Mouse (Mus musculus) fibroblast of lung, adult 2 months (primary cell): ENCODE data around the gene Mapk8ip1.

Experiments used
- DNase-seq: peaks from one replicate; pipeline ENCODE4 v3.0.0-alpha.2; 2011; ENCODE audit warnings: low read depth

Mapk8ip1 gene

DNA sequence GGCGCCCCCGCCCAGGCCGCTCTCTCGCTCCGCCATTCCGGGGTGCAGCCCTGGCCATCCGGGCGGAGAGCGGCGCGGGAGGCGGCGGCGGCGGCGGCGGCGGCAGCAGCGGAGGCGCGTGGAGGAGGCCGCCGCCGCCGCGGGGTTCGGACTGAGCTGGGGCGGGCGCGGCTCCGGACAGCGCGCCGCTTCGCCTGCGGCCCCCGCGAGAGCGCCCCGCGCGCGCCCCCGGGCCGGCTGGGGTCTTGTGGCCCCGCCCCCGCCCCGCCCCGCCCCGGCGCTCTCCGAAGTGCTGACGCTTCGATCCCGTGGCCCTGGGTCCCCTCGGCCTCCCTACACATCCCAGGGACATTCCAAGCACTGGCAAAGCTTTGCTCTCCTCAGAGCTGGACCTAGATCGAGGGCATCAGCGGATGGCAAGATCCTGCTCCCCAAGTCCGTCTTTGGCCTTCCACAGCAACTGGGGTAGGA is at the start of gene Mapk8ip1:
Gene Mapk8ip1 (minus strand): TSS at position 173 of the 471 bp plus-strand sequence.
- DNase-seq = no peak

- no peak for DNase-seq
These were observed 46.2 kb upstream of the Mapk8ip1 start for GRCm38 (mm10) chr2:92447121-92447740.

- no peak for DNase-seq
These were observed 45.6 kb upstream of the Mapk8ip1 start for GRCm38 (mm10) chr2:92446656-92447055.

- DNase-seq = no peak
These were observed 44.8 kb upstream of the Mapk8ip1 start for GRCm38 (mm10) chr2:92445890-92446289.

DNA sequence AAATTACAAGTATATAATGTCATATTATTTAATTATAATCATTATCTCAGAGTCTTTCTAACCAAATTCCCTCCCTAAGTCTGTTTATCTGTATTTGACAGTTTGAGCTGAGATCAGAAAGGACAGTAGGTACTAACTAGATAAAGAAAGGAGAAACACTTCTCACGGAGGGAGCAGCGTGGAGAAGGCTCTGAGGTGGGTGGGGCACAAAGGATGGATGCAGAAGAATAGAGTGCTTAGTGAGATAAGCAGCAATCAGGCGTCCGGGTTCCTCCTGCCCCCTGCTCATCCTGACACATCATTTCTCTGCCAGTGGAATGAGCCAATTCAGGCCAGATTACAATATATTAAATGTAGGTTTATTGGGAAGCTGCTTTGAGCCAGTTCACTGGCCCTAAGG is 43.3 kb upstream of the Mapk8ip1 start:
- no peak for DNase-seq

- no peak for DNase-seq
These were observed 42.2 kb upstream of the Mapk8ip1 start for GRCm38 (mm10) chr2:92443313-92443712.

DNA sequence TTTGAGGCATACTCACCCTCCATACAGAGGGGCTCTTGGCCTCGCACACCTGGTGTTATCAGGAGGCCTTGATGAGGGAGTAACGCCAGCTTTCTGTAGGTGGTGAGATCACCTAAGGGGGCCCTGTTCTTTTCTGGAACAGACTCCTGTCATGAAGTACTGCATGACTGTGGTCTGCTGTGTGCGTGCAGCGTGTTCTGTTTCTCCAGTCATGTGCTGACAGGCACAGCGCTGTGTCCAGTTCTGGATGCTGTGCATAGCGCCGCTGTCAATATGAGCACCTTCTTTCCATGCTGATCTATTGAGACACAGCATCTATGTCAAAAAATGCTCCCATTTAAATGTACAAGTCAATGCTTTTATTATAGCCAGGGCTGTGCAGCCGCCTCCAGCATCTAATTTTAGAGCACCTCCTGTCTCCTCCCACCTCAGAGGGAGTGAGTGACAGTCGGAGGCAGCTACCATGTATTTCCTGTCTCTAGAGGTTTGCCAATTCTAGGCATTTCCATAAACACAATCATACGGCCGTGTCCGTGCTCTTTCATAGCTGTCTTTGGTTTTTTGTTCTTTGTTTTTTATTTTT is 41.4 kb upstream of the Mapk8ip1 start:
- no peak for DNase-seq

DNA sequence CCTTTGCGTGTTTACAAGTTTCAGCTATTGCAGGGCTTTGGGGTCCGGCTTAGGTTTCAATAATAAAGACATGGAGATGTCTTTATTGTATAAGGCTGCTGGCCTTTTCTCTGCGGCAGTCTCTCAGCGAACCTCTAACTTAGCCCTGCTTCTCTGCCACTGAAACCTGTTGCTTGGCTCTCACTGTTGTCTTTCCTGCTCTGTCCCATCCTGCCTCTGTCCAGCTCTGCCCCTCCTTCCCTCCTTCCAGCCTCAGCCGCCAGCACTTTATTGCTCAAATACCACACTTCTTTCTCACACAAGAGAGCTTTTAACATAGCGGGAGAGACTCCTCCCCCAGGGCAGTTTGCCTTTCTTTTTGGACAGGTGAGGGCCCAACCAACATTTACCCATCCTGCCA is 39.4 kb upstream of the Mapk8ip1 start:
- no peak for DNase-seq

GRCm38 (mm10) chr2:92438567-92438966 is 37.5 kb upstream of the Mapk8ip1 start:
- no peak for DNase-seq

GRCm38 (mm10) chr2:92437875-92438274 is 36.8 kb upstream of the Mapk8ip1 start:
- DNase-seq = no peak

DNA sequence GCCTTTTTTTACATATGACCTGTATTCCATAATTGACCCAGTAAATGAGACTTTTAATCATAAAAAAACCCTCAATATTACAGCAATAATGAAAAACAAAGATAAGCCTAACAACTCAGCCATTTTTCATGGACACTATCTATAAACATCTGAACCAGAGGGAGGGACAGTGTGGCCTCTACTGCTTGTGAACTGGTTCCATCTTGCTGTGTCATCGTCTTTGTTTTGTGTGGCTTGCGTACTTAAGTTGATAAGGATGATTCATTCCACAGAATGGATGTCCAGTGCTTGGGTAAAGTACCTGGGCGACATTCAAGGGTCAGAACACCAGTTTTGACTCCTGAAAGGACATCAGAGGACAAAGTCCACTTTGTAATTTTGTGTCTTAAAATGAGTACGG is 36.3 kb upstream of the Mapk8ip1 start:
- DNase-seq = no peak

DNA sequence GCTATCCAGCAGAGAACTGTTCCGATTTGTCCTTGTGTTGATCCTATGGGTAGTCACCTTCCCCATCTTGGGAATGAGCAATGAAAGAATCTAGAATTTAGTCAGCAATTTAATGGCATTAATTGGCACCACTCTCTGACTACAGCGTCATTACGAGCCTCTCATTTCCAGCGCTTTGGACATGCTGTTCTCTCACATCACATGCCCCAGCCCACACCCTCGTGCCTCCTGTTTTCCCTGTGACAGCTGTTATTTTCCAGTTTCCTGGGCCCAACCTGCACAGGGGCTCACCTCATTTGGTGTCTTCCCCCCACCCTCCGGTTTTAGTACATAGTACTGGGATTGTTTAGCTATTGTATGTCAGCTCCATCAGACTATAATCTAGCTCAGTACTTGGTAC is 34.0 kb upstream of the Mapk8ip1 start:
- DNase-seq = no peak

DNA sequence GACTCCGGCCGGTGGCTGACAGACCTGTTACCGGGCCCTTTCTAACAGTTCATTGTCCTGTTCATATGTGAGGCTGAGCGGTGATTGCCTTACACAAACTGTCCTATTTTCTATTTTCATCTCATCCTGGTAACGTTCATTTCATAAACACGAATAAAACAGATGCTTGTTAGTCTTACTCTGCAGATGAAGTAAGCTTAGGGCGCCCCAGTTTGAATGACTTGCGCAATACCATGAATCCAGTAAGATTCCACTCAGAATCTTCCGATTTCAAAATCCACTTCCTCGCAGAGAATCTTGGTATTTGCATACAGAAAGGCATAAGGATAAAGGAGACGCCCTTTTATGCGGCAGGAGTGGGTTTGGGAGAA is 33.3 kb upstream of the Mapk8ip1 start:
- no peak for DNase-seq

DNA sequence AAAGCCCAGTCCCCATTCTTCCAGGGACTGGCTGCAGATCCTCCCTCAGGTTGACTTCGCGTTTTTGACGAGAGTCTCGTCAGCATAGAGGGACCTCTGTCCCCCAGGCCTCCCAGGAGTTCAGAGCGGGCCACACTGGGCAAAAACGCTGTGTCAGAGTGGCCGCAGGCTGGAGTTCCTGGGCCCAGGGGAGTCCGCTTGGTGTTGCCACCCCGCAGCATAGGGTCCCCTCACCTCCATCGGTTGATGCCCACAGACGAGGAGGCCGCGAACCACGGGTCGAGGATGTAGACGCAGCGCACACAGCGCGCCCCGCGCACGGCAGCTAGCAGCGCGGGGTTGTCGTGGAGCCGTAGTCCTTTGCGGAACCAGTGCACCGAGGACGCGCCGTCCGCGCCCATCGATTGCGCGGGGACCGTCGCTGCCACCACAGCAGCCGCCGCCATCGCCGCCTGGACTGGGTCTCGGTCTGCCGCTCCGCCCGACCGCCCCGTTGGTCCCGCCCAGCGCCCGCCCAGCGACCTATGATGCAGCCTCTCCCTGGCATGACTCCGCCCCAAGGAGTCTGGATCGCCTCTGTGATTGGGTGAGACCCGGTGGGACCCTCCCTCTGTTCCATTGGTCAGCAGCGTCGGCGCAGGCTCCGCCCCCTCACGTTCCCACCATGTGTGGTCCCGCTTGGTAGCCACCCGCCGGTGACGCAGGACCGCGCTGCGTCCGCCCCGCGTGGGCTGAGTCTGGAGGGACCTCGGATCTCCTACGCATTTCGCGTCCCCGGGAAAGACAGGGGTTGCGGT is 32.7 kb upstream of the Mapk8ip1 start, which contains the start of gene Cry2:
Gene Cry2 (minus strand): TSS at position 466 of the 797 bp plus-strand sequence.
- peak; percentile 97 for DNase-seq

DNA sequence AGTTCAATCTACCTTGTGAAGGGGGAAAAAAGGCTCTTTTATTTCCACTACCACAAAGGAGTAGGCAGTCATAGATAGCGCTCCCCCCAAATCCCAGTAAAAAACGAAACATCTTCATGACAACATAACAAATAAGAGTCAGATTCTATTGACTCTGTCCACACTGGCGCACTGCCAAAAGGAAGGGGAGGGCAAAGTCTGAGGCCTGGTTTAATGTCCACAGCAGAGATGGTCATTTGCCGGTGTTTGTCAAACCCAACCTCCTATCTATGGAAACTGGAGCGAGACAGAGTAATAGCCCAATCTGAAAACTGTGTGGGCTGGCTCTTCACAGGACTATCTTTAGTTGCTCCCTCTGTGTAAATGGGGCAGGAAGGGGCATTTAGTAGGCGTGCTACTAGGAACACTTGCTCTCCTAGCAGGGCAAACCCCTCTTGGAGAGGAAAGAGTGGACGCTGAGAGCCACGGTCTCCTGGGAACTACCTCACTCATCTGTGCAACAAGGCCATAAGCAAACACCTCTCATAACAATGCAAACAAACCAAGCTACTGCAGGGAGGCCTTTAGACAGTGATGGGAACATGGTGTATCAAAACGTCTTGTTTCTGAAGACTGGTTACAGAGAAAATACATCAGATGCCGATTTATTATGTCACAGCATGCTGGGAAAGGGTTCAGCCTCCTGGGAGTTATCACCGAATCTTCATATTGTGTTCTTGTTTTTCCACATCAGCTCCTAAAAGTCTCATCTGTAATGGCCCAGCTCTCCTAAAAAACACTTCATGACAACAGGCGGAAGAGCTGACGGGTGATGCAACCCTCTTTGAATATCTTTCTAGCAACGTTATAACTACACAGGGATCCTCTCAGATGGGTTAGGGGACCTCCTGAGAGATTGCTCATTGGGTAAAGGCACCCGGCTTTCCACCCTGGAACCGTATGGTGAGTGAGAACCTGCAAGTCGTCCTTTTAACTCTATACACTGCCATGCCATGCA is 31.5 kb upstream of the Mapk8ip1 start:
- DNase-seq = no peak

DNA sequence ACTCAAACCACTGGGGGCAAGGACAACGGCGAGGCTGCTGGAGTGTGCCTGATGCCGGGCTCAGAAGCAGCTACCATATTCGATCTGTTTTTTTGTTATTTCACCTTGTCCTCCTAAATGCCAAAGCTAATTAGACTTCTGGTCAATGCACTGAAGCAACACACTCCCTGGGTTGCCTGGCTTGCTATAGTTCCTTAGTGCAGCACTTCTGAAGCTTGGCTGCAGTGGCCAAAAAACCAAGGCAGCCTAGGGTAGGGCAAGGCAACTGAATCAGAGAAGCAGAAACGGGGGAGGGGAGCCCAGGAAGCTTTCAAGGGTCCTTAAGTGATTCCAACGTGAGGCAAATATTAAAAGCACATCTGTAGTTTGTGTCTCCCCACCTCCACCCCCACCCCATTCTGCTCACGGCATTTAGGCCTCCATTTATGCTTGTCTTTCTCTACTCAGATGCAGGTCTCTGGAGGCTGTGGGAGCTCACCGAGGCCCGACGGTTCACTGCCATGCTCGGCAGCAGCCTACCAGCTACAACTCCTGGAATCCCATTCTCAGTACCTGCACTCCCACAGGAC is 30.6 kb upstream of the Mapk8ip1 start:
- DNase-seq = no peak

GRCm38 (mm10) chr2:92430723-92431541 is 29.9 kb upstream of the Mapk8ip1 start:
- DNase-seq = no peak

DNA sequence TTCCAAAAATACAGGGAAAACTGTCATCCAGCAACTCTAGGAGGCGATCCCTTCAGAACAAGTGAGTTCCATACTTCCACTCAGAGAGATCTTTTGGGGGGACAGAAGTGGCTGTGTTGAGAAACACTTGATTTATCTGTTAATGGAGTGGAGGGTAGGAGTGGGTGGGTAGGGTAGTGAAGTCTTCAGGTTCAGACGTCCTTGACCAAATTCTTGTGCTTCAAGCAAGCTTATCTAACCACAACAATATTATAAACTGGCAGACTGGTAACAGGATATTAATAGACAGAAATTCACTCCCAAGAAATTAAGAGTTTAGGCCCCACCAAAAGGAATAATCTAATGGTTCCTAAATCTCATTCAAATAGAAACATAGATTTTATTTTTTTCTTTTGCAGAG is 29.0 kb upstream of the Mapk8ip1 start:
- no peak for DNase-seq

DNA sequence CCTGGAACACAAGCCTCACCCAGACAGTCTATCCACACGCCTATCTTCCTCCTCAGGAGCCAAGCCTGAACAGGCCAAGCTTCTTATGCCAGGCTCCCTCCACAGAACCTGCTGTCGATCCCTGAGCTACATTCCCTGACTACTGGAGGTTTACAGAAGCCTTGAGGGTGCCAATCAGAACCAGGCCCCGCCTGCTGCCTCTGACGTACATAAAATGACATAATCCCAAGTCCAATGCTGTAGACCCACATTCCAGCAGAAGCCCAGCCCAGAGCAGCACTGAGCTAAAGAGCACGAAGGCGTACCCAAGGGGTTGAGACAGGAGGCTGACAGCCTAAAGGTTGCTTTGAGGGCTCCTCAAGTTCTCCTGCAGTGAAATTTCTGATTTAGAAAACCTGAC is 26.8 kb upstream of the Mapk8ip1 start:
- no peak for DNase-seq

GRCm38 (mm10) chr2:92426426-92426825 is 25.4 kb upstream of the Mapk8ip1 start:
- DNase-seq = peak; percentile 93

GRCm38 (mm10) chr2:92425366-92425765 is 24.3 kb upstream of the Mapk8ip1 start:
- DNase-seq = no peak
